In genomic region chr5:107317141-107317540, GRCm38 (mm10) we compare ENCODE assay signal across 13 mouse cellular contexts. TPM values are rescaled to one million over a fixed set of nuclear protein-coding genes. Genes with fewer than 3 reads are reported as not detected.
DNase-seq lines count a peak whose midpoint lies in the region.
"Had no signal": no experiment of that assay in that cellular context is flagged by ENCODE, and none has a peak within 500 bp of the region (broad histone marks: within the 10 kb centered on the region; RNA-seq: fewer than 3 reads in every experiment).

No protein-coding gene starts in this region.

- peak; percentile 67 to 75 for DNase-seq in adrenal gland, adult (ENCODE audit: inconsistent age in 2 of 2, low spot score in 1 of 2)
- DNase-seq in adrenal gland, postnatal 4 days (ENCODE audit: low spot score in 2 of 2): no peak
- peak; percentile 28 for DNase-seq in adrenal gland, postnatal 10 days
- DNase-seq in adrenal gland, adult 8-10 months: no peak
- DNase-seq in adrenal gland, postnatal 36 days: peak; percentile 52 to 62
- no peak for DNase-seq in gastrocnemius, postnatal 25 days
- DNase-seq: B cell, adult 2 months; cerebellum, adult 11 months; cerebellum, adult 2 months; cerebellum, adult 9-10 months; cerebellum, postnatal 10 days; cerebellum, postnatal 25 days; forebrain, postnatal 0 days had no signal

RNA-seq across cellular contexts. Expression of gene Brdt, which starts 13.8 kb away (rescaled TPM):
- 1 to 10 TPM; 5.6 to 8.2 TPM for total RNA-seq in adrenal gland, postnatal 4 days (2021)
- 1 to 10 TPM; 2.6 to 3.5 TPM for total RNA-seq in adrenal gland, postnatal 10 days (2021)
- 1 to 10 TPM; 3.3 to 5.2 (median 4.0) TPM for total RNA-seq in adrenal gland, adult 8-10 months (2022)
- 1 to 10 TPM; 2.3 to 2.4 TPM for total RNA-seq in adrenal gland, postnatal 36 days (2021)
- 1 to 10 TPM; 2.3 to 2.4 TPM for total RNA-seq in gastrocnemius, postnatal 25 days (2021)

RNA-seq across cellular contexts. Expression of gene Tgfbr3, which starts 27.7 kb away (rescaled TPM):
- total RNA-seq in adrenal gland, postnatal 4 days (2021): 100 to 1,000 TPM; 214 to 231 TPM
- 100 to 1,000 TPM; 125 to 160 TPM for total RNA-seq in adrenal gland, postnatal 10 days (2021)
- total RNA-seq in adrenal gland, adult 8-10 months (2022): 100 to 1,000 TPM; 217 to 303 (median 276) TPM
- 100 to 1,000 TPM; 233 to 271 TPM for total RNA-seq in adrenal gland, postnatal 36 days (2021)
- total RNA-seq in gastrocnemius, postnatal 25 days (2021): 10 to 100 TPM; 13.6 to 20.1 TPM

Comparison
In these comparisons a context has a peak if more than half of its experiments do, and no peak if none do; other contexts are left out.
1. DNase-seq: peak in adrenal gland, adult (2 of 2), adrenal gland, postnatal 10 days (single experiment) and adrenal gland, postnatal 36 days (2 of 2); none in adrenal gland, postnatal 4 days (0 of 2), adrenal gland, adult 8-10 months (single experiment) and gastrocnemius, postnatal 25 days (single experiment).
2. RNA of gene Tgfbr3, which starts 27.7 kb away (total RNA-seq): 217 to 303 TPM in adrenal gland, adult 8-10 months, 233 to 271 TPM in adrenal gland, postnatal 36 days, 214 to 231 TPM in adrenal gland, postnatal 4 days and 125 to 160 TPM in adrenal gland, postnatal 10 days; 13.6 to 20.1 TPM in gastrocnemius, postnatal 25 days; every median in the first group is over 4 times any median in the second.